Mouse (Mus musculus): ENCODE data around the gene Gtf3c5.
A peak's percentile ranks its signal among the peaks of the same experiment; 100 is the strongest.

GRCm38 (mm10) chr2:28582647-28583353 is 751 bp downstream of the Gtf3c5 start:
- TF ChIP-seq MYC (IDR thresholded peaks at IDR 0.05; ENCODE audit: low read depth, low read length): 0 out of 2 replicates have a peak, but pooled peaks have one; percentile 77
- TF ChIP-seq CTCF (IDR thresholded peaks at IDR 0.05 in 2 of 3, conservative IDR thresholded peaks at IDR 0.05 in 1 of 3; ENCODE audit: control insufficient read depth in 1 of 3, insufficient read depth in 1 of 3, low read depth in 2 of 3, low read length in 3 of 3, poor library complexity in 1 of 3, severe bottlenecking in 1 of 3): no peak
- TF ChIP-seq EP300 (IDR thresholded peaks at IDR 0.05; ENCODE audit: low read depth in 1 of 2, low read length in 2 of 2): no peak
- TF ChIP-seq POLR2A (IDR thresholded peaks at IDR 0.05; ENCODE audit: control insufficient read depth in 1 of 2, insufficient read depth in 1 of 2, low read depth in 1 of 2, low read length in 2 of 2, poor library complexity in 1 of 2): peak; percentile 74 to 80
- TF ChIP-seq MAX (IDR thresholded peaks at IDR 0.05; ENCODE audit: low read length): peak; percentile 81
- TF ChIP-seq RCOR1 (IDR thresholded peaks at IDR 0.05; ENCODE audit: low read depth, low read length): no peak

Data from MEL (cell line).